Mouse (Mus musculus): ENCODE results near the gene Stxbp4. TPM values are rescaled to one million over a fixed set of nuclear protein-coding genes. Genes with fewer than 3 reads are reported as not detected.

The Stxbp4 gene
- polyA plus RNA-seq, 1 experiment, result 23.3 TPM

GRCm38 (mm10) chr11:90622500-90622899, 15.4 kb downstream of the Stxbp4 start:
- TF ChIP-seq POLR2A (IDR thresholded peaks at IDR 0.05; ENCODE audit: low read depth, low read length), result no peak
- no peak for TF ChIP-seq CTCF (IDR thresholded peaks at IDR 0.05; ENCODE audit: borderline replicate concordance, insufficient read depth, low read length)
- Histone ChIP-seq H3K4me1 (ENCODE audit: control insufficient read depth, insufficient read depth, low read length) (no peaks in the 10 kb centered on the region), H3K27ac (ENCODE audit: insufficient read depth, low read length) (no peak overlapping the region), H3K4me3 (ENCODE audit: insufficient read depth, low read length) (no peak overlapping the region)

- TF ChIP-seq POLR2A (IDR thresholded peaks at IDR 0.05; ENCODE audit: low read depth, low read length) (no peak), CTCF (IDR thresholded peaks at IDR 0.05; ENCODE audit: borderline replicate concordance, insufficient read depth, low read length) (no peak)
- Histone ChIP-seq H3K4me1 (ENCODE audit: control insufficient read depth, insufficient read depth, low read length) (no peaks in the 10 kb centered on the region), H3K27ac (ENCODE audit: insufficient read depth, low read length) (no peak overlapping the region), H3K4me3 (ENCODE audit: insufficient read depth, low read length) (no peak overlapping the region)
Observed at GRCm38 (mm10) chr11:90622044-90622443, 15.8 kb downstream of the Stxbp4 start.

DNA sequence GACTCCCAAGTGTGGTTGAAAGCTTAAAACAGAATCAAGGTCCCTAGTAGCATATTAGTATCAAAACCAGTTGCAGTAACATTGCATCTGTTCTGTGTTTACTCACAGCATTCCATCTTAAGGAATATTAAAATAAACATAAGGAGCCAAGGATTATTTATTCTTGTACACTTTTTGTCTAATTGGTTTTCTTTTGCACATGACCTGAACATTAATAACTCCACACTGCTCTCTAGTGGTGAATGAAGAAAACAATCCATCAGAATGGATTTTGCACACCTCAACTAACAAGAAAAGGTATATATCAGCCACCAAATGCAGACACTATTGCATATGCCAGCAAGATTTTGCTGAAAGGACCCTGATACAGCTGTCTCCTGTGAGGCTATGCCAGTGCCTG, 21.5 kb downstream of the Stxbp4 start:
- Histone ChIP-seq H3K4me3 (ENCODE audit: insufficient read depth, low read length) (no peak overlapping the region), H3K4me1 (ENCODE audit: control insufficient read depth, insufficient read depth, low read length) (no peaks in the 10 kb centered on the region), H3K27ac (ENCODE audit: insufficient read depth, low read length) (no peak overlapping the region)
- TF ChIP-seq CTCF (IDR thresholded peaks at IDR 0.05; ENCODE audit: borderline replicate concordance, insufficient read depth, low read length) (no peak), POLR2A (IDR thresholded peaks at IDR 0.05; ENCODE audit: low read depth, low read length) (no peak)

GRCm38 (mm10) chr11:90614743-90615142, 23.1 kb downstream of the Stxbp4 start:
- no peaks in the 10 kb centered on the region for H3K4me1 ChIP-seq (ENCODE audit: control insufficient read depth, insufficient read depth, low read length)
- H3K4me3 ChIP-seq (ENCODE audit: insufficient read depth, low read length), result no peak overlapping the region
- TF ChIP-seq POLR2A (IDR thresholded peaks at IDR 0.05; ENCODE audit: low read depth, low read length) (no peak), CTCF (IDR thresholded peaks at IDR 0.05; ENCODE audit: borderline replicate concordance, insufficient read depth, low read length) (no peak)
- no peak overlapping the region for H3K27ac ChIP-seq (ENCODE audit: insufficient read depth, low read length)

- Histone ChIP-seq H3K4me3 (ENCODE audit: insufficient read depth, low read length) (no peak overlapping the region), H3K4me1 (ENCODE audit: control insufficient read depth, insufficient read depth, low read length) (no peaks in the 10 kb centered on the region), H3K27ac (ENCODE audit: insufficient read depth, low read length) (no peak overlapping the region)
- no peak for TF ChIP-seq POLR2A (IDR thresholded peaks at IDR 0.05; ENCODE audit: low read depth, low read length)
- TF ChIP-seq CTCF (IDR thresholded peaks at IDR 0.05; ENCODE audit: borderline replicate concordance, insufficient read depth, low read length), result no peak
Observed at GRCm38 (mm10) chr11:90612118-90612517, 25.8 kb downstream of the Stxbp4 start.

DNA sequence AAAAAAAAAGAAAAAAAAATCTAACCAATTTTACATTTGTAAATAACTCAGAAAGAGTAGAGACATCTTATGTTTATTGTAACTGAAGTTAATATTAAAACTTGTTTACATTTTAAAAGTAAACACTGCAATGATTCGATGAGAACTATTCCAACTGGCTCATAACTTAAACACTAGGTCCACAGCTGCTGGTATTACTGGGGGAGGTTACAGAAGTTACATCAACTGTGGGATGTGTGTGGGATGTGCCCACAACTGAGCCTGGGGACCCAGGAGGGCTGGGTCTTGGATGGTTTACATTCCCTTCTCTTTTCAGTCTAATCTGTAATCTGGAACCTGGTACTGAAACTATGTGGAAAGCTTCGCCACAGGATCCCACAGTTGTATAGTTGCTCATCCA, 34.8 kb downstream of the Stxbp4 start:
- Histone ChIP-seq H3K4me1 (ENCODE audit: control insufficient read depth, insufficient read depth, low read length) (no peaks in the 10 kb centered on the region), H3K4me3 (ENCODE audit: insufficient read depth, low read length) (no peak overlapping the region), H3K27ac (ENCODE audit: insufficient read depth, low read length) (no peak overlapping the region)
- TF ChIP-seq POLR2A (IDR thresholded peaks at IDR 0.05; ENCODE audit: low read depth, low read length) (no peak), CTCF (IDR thresholded peaks at IDR 0.05; ENCODE audit: borderline replicate concordance, insufficient read depth, low read length) (no peak)

- no peak for TF ChIP-seq CTCF (IDR thresholded peaks at IDR 0.05; ENCODE audit: borderline replicate concordance, insufficient read depth, low read length)
- no peak for TF ChIP-seq POLR2A (IDR thresholded peaks at IDR 0.05; ENCODE audit: low read depth, low read length)
Observed at GRCm38 (mm10) chr11:90595826-90596225, 42.1 kb downstream of the Stxbp4 start.

GRCm38 (mm10) chr11:90590996-90591395, 46.9 kb downstream of the Stxbp4 start:
- Histone ChIP-seq H3K4me1 (ENCODE audit: control insufficient read depth, insufficient read depth, low read length) (no peaks in the 10 kb centered on the region), H3K4me3 (ENCODE audit: insufficient read depth, low read length) (no peak overlapping the region), H3K27ac (ENCODE audit: insufficient read depth, low read length) (no peak overlapping the region)
- TF ChIP-seq POLR2A (IDR thresholded peaks at IDR 0.05; ENCODE audit: low read depth, low read length) (no peak), CTCF (IDR thresholded peaks at IDR 0.05; ENCODE audit: borderline replicate concordance, insufficient read depth, low read length) (no peak)

More at GRCm38 (mm10) chr11:90595826-90596225, 42.1 kb downstream of the Stxbp4 start:
- Histone ChIP-seq H3K4me1 (ENCODE audit: control insufficient read depth, insufficient read depth, low read length) (no peaks in the 10 kb centered on the region), H3K4me3 (ENCODE audit: insufficient read depth, low read length) (no peak overlapping the region), H3K27ac (ENCODE audit: insufficient read depth, low read length) (no peak overlapping the region)

- no peak overlapping the region for H3K4me3 ChIP-seq (ENCODE audit: insufficient read depth, low read length)
- H3K27ac ChIP-seq (ENCODE audit: insufficient read depth, low read length), result no peak overlapping the region
- no peak for TF ChIP-seq POLR2A (IDR thresholded peaks at IDR 0.05; ENCODE audit: low read depth, low read length)
- TF ChIP-seq CTCF (IDR thresholded peaks at IDR 0.05; ENCODE audit: borderline replicate concordance, insufficient read depth, low read length), result no peak
- H3K4me1 ChIP-seq (ENCODE audit: control insufficient read depth, insufficient read depth, low read length), result no peaks in the 10 kb centered on the region
Observed at GRCm38 (mm10) chr11:90586203-90586602, 51.7 kb downstream of the Stxbp4 start.

DNA sequence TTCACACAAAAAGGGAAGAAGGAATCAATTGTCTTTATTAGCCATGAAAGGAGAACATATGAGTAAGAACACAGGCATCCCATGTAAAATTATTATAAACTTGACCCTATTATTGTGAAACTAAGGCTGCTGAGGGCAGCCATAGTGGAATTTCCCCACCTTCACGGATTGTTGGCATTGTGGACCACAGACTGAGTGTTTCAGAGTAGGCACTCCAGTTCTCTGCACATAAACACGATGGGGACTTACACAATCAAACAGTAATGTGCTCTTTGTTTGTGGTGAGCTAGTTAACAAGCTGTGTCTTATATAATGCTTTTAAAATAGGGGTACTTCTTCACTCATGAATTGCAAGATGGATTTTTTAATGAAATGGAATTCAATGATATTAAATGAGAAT, 52.1 kb downstream of the Stxbp4 start:
- H3K4me3 ChIP-seq (ENCODE audit: insufficient read depth, low read length), result no peak overlapping the region
- H3K27ac ChIP-seq (ENCODE audit: insufficient read depth, low read length), result no peak overlapping the region
- no peaks in the 10 kb centered on the region for H3K4me1 ChIP-seq (ENCODE audit: control insufficient read depth, insufficient read depth, low read length)
- TF ChIP-seq POLR2A (IDR thresholded peaks at IDR 0.05; ENCODE audit: low read depth, low read length) (no peak), CTCF (IDR thresholded peaks at IDR 0.05; ENCODE audit: borderline replicate concordance, insufficient read depth, low read length) (no peak)

All from embryonic fibroblast, embryonic 13.5 days (primary cell).